Mouse (Mus musculus) spleen, postnatal 10 days (tissue): ENCODE data around the gene Arl6ip4.

ENCODE experiments used
- DNase-seq, 2 experiments: peaks; one replicate each; pipeline ENCODE4 v3.0.0; 2021 to 2022; ENCODE audit warnings: low spot score in 2 of 2

Arl6ip4 gene

DNA sequence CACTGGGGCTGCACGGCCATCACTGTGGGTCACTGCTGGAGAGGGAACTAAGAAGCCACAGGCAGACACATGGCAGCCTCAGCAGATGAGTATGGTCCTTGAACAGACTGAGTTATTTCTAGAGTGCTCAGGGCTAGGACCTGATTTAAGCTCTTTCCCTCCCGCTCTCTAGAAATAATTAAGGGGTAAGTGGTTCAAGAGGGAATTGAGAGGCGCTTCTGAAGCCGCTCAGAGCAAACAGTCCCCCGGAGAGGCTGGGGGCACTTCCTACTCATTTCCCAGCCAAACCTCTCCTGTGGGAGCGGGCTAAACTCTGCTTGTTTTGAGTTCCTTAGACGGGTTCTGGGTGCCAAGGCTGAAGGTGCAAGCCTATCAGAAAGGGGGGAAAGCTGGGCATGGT, 35.0 kb downstream of the Arl6ip4 start:
- no peak for DNase-seq

DNA sequence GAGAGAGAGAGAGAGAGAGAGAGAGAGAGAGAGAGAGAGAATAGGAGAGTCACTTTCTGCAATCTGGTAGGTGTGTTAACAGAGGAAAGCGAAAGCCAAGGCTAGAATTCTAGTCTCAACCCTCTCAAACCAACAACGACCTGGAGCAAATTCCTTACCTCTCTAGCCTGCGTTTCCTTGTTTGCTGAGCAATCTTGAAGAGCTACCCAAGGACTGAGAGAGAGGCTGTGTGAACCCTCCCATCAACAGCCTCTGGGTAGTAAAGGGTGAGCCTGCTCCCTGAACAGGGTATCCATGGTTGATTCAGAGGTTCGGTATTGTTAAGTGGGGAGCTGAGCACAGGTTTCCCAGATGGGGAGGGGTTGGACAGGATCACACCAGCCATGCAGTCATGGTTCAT, 36.8 kb downstream of the Arl6ip4 start:
- no peak for DNase-seq

DNA sequence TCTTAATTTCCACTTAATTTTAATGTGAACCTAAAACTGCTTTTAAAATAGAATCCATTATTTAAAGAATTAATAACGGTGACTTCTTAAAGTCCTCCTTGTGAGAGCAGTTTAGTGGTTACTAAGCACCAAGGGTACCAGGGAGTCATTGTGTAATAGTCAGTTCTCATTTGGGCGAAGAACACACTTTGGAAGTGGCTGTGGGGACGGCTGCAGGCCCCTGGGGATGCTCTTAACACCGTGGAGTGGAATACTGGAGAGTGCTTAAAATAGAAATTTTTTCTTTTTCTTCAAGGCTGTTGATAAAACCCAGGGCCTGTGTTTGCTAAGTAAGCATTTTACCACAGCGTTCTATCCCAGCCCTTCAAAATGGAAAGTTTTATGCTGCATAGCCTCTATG, 40.1 kb downstream of the Arl6ip4 start:
- no peak for DNase-seq

DNA sequence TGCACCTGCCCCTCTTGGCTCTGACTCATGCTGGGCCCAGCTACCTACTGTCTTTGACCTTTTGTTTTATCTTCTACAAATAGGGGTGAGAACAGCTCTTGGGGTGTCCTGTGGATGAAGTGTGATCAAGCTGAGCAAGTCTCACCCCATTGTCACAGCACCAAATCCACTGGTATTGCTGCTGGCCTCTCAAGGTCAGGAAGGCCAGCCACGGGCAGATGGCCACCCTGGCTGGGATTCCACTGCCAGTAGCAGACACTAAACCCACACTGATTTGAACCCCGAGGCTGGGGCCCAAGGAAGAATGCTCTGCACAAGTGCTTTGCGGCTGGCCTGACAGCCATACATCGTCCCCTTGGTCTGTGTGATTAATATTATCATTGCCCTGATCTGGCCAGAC, 42.4 kb downstream of the Arl6ip4 start:
- no peak for DNase-seq

DNA sequence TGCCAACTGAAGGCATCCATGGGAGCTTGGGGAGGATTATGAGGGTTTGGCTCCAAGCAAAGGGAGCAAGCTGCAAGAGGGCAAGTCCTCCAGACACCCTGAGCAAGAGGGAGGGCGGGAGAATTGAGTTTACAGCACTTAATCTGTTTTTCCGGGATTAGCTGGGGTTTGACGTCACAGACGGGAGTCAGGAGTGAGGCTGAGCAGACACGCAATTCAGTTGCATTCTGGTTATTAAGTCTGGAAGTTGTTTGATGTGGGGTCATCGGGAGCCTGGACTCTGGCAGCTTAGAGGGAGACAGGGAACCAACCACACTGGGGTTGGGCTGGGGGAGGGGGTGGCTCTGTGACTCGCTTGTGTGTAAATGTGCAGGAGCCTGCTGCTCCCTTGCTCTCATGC, 43.6 kb downstream of the Arl6ip4 start:
- DNase-seq: no peak

DNA sequence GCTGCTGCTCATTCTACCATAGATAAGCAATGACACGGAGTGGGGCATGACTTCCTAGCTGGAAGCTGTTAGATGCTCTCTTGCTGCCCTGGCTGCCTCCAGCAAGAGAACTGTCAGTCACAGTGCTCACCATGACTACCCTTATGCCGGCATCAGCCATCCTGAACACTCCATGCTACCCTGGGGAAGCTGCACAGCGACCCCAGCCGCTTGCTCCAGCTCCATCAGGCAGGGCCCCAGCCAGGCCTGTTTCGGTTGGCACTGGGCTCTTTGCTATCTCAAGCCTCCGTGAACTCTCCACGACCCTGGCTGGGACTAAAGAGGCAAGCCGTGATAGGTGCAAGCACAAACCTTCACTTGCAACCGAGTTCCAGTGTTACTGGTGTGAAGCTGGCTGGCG, 45.9 kb downstream of the Arl6ip4 start:
- DNase-seq: no peak

DNA sequence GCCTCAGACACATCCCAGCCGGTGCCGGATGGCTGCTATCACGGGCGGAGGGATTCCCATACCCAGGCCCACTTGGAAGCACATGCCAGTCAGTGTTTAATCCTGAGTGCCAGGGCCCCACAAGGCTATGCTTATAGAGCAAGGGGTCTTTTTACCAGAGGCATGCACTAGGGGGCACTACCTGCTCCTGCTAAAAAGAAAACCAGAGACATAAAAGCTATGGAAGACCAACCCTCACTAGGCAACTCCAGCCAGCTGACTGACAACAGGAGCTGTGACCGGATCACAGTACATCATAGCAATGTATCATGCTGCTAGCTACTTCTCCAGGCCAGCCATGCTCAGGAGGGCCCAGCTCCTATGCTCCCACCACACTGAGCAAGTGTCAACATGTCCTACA, 46.7 kb downstream of the Arl6ip4 start:
- peak; percentile 39 to 76 for DNase-seq

DNA sequence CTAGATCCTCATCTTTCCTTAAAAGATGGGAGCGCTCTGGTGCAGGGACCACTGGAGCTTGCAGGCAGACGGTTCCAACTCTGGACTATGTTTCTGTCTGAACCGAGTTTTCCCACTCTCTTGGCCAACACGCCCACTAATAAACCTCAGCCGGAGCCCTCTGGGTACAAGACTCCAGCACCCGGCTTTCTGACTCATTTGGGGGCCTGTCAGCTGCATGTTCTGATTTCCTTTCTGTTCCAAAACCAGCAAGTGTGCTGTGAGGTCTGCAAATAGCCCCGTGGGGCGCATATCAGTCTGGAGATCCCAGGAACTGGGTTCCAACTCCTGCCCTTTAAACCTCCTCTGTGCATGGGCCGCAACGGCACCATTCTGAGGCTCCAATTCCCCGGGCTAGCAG, 47.6 kb downstream of the Arl6ip4 start:
- no peak for DNase-seq

DNA sequence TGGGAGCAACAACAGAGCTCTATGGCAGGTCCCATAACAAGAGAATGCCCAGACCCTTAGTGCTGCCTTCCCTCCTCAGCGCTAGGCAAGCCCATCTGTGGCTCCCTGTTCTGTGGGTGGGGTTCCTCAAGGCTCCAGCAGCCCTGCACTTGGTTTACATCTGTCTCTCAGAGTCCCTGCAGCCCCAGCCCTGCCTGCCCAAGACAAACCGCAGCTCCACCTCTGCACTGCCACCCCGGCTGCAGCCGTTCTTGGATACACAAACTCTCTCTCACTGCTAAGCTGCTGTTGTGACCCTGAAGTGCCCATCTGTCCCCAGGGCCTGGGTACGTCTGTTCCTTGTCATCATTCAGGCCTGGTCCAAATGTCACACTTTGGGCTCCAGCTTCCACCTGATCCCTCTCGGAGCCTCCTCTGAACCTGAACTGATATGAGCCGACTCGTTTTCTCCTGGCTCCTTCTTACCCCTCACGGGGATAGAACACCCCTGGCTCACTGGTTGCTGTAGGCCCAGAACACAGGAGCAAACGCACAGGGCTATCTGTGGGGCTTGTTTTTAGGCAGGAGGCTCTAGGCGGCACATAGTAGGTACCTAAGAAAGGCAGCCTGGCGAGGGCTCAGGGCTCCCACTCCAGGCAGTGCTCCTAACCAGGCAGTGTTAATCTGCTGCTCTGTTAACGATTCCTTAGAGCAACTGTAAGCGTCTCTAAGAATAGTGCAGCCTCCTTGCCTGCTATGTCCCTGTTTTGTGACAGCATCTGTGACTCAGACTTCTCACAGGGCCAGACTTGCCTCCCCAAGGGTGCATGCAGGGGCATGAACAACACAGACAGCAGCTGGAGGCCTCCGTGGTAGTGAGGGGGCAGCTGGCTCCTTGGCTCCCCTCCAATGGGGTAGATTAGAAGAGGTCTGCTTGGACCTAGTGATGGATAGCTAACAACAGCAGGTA, 50.0 kb downstream of the Arl6ip4 start:
- DNase-seq: peak in 1 of 2 experiments; percentile 41

DNA sequence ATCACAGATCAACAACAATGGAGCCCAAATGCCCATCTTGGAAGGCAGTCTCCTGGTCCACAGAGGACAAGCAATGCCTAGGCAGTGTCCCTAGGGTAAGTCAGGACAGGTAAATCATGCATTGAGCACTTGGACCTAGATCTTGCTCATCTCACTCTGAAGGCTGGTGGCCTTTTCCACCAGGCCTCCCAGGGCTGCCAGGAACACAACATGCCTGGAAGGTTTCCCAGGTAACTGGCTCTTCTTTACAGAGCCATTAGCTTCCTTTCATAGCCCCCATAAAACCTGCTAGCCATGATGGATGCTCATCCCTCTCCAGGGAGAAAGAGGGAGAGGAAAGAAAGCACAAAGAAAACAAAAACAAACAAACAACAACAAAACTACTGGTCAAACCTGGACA, 50.9 kb downstream of the Arl6ip4 start:
- no peak for DNase-seq

DNA sequence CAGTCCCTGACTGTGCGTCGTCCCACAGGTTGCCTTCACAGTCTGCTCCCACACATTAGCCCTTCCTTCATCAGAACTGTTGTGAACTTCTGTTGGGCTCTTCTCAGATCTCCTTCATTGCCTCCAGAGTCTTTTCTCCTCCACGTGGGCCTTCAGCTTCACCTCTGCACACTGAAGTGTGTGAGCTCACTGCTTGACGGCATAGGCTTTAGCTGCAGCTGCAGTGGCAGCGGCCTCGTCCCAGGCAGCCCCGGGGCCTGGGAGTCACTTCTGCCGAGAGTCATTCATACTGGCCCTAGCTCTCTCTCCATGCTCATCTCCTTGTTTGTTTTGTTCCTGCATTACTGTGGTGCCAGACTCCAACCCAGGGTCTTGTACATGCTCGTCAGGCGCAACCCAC, 51.7 kb downstream of the Arl6ip4 start:
- DNase-seq: no peak
